In the genomic region with DNA sequence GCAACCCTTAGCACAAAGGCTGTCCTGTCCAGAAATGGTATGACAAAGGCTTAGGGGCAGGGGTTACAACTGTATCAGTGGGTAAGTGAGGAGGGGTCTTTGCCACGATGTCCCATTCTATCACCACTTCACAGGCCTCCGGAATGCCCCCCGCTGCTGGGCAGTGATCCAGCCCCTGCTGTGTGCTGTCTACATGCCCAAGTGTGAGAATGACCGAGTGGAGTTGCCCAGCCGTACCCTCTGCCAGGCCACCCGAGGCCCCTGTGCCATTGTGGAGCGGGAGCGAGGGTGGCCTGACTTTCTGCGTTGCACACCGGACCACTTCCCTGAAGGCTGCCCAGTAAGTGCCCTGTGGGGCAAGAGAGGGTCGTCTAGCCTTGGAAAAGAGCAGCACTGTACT, we compare ENCODE assay signal across 24 mouse cellular contexts. TPM values are rescaled to one million over a fixed set of nuclear protein-coding genes. Genes with fewer than 3 reads are reported as not detected.
DNase-seq lines count a peak whose midpoint lies in the region; ATAC-seq and TF ChIP-seq lines count a peak whose summit lies in the region.
"Had no signal": no experiment of that assay in that cellular context is flagged by ENCODE, and none has a peak within 500 bp of the region (broad histone marks: within the 10 kb centered on the region; RNA-seq: fewer than 3 reads in every experiment).

No protein-coding gene starts in this region.

- no peaks in the 10 kb centered on the region for H3K27me3 ChIP-seq in midbrain, embryonic 11.5 days (ENCODE audit: control insufficient read depth, insufficient read depth, low read length)
- H3K27me3 ChIP-seq in midbrain, embryonic 14.5 days (ENCODE audit: control insufficient read depth, insufficient read depth, low read length): no peaks in the 10 kb centered on the region
- H3K27me3 ChIP-seq in midbrain, embryonic 15.5 days (replicated peaks): no peaks in the 10 kb centered on the region
- no peaks in the 10 kb centered on the region for H3K27me3 ChIP-seq in midbrain, postnatal 0 days (ENCODE audit: insufficient read depth, low read length)
- H3K27me3 ChIP-seq: CH12.LX; embryonic facial prominence, embryonic 12.5 days; forebrain, embryonic 13.5 days; forebrain, embryonic 15.5 days; Patski had no signal

- H3K4me3 ChIP-seq in midbrain, embryonic 11.5 days (ENCODE audit: low read depth, low read length): no peak overlapping the region
- no peak overlapping the region for H3K4me3 ChIP-seq in midbrain, embryonic 14.5 days (replicated peaks; ENCODE audit: low read depth, low read length)
- no peak overlapping the region for H3K4me3 ChIP-seq in midbrain, embryonic 15.5 days
- no peak overlapping the region for H3K4me3 ChIP-seq in midbrain, postnatal 0 days (ENCODE audit: low read depth, low read length)
- H3K4me3 ChIP-seq: embryonic facial prominence, embryonic 10.5 days; embryonic facial prominence, embryonic 12.5 days; forebrain, embryonic 13.5 days; forebrain, embryonic 15.5 days had no signal

- peak; percentile 54 to 61 for DNase-seq in cerebellum, postnatal 10 days
- DNase-seq in midbrain, embryonic 11.5 days (ENCODE audit: low spot score, missing footprints): no peak
- DNase-seq in midbrain, embryonic 14.5 days: no peak
- no peak for DNase-seq in midbrain, postnatal 0 days (ENCODE audit: low spot score)
- DNase-seq: adrenal gland, adult 8-10 months; adrenal gland, postnatal 14 days; adrenal gland, postnatal 36 days; B cell, adult 2 months; cerebellum, adult 11 months; cerebellum, adult 18-20 months; cerebellum, adult 8-10 months; cerebellum, adult 9-11 months; cerebellum, postnatal 25 days; forebrain, postnatal 0 days had no signal

- no peaks in the 10 kb centered on the region for H3K4me1 ChIP-seq in midbrain, embryonic 11.5 days (ENCODE audit: control insufficient read depth, insufficient read depth, low read length)
- H3K4me1 ChIP-seq in midbrain, embryonic 14.5 days (ENCODE audit: control insufficient read depth, insufficient read depth, low read length): no peaks in the 10 kb centered on the region
- H3K4me1 ChIP-seq in midbrain, embryonic 15.5 days: no peaks in the 10 kb centered on the region
- H3K4me1 ChIP-seq in midbrain, postnatal 0 days (ENCODE audit: insufficient read depth, low read length): no peaks in the 10 kb centered on the region
- H3K4me1 ChIP-seq: embryonic facial prominence, embryonic 10.5 days; embryonic facial prominence, embryonic 12.5 days; forebrain, embryonic 13.5 days had no signal

- ATAC-seq in cerebellum, adult (ENCODE audit: insufficient number of reproducible peaks, low FRiP score, low TSS enrichment): no peak
- no peak for ATAC-seq in midbrain, embryonic 11.5 days (ENCODE audit: low FRiP score)
- ATAC-seq in midbrain, embryonic 14.5 days (ENCODE audit: low FRiP score, low TSS enrichment): no peak
- ATAC-seq in midbrain, embryonic 15.5 days (replicated peaks): 0 out of 2 replicates have a peak, but pooled peaks have one; percentile 12
- no peak for ATAC-seq in midbrain, postnatal 0 days (ENCODE audit: low FRiP score)
- ATAC-seq: activated CD4-positive, CD25-positive, alpha-beta regulatory T cell, adult 4 months; CD4-positive, CD25-positive, alpha-beta regulatory T cell, adult 4 months; forebrain, embryonic 13.5 days; forebrain, embryonic 15.5 days; forebrain, postnatal 0 days; Patski had no signal

- H3K9me3 ChIP-seq in midbrain, embryonic 11.5 days (ENCODE audit: control insufficient read depth, low read length): peaks cover 6% of the 10 kb centered on the region
- H3K9me3 ChIP-seq in midbrain, embryonic 14.5 days (ENCODE audit: control insufficient read depth, low read length): peaks cover 6% of the 10 kb centered on the region
- no peaks in the 10 kb centered on the region for H3K9me3 ChIP-seq in midbrain, embryonic 15.5 days
- peaks cover 6% of the 10 kb centered on the region for H3K9me3 ChIP-seq in midbrain, postnatal 0 days (ENCODE audit: low read length)
- H3K9me3 ChIP-seq: forebrain, embryonic 15.5 days had no signal

- no peak overlapping the region for H3K4me2 ChIP-seq in midbrain, embryonic 11.5 days
- H3K4me2 ChIP-seq in midbrain, embryonic 14.5 days (ENCODE audit: low read length): no peak overlapping the region
- H3K4me2 ChIP-seq in midbrain, embryonic 15.5 days: no peak overlapping the region
- no peak overlapping the region for H3K4me2 ChIP-seq in midbrain, postnatal 0 days (ENCODE audit: low read depth, low read length, poor library complexity, severe bottlenecking)
- H3K4me2 ChIP-seq: embryonic facial prominence, embryonic 12.5 days; forebrain, embryonic 13.5 days; forebrain, embryonic 15.5 days had no signal

- no peak overlapping the region for H3K27ac ChIP-seq in midbrain, embryonic 11.5 days (ENCODE audit: low read depth, low read length)
- H3K27ac ChIP-seq in midbrain, embryonic 14.5 days (replicated peaks; ENCODE audit: low read depth, low read length): no peak overlapping the region
- H3K27ac ChIP-seq in midbrain, embryonic 15.5 days: no peak overlapping the region
- no peak overlapping the region for H3K27ac ChIP-seq in midbrain, postnatal 0 days (ENCODE audit: low read depth, low read length)
- H3K27ac ChIP-seq: embryonic facial prominence, embryonic 10.5 days; embryonic facial prominence, embryonic 12.5 days; forebrain, embryonic 13.5 days; forebrain, embryonic 15.5 days had no signal

- H3K36me3 ChIP-seq in midbrain, embryonic 11.5 days (ENCODE audit: control insufficient read depth, insufficient read depth, low read length): peaks cover 5% of the 10 kb centered on the region
- peaks cover 18% of the 10 kb centered on the region; the same call in 1 of the 2 replicates for H3K36me3 ChIP-seq in midbrain, embryonic 14.5 days (ENCODE audit: control insufficient read depth, insufficient read depth, low read length)
- no peaks in the 10 kb centered on the region for H3K36me3 ChIP-seq in midbrain, embryonic 15.5 days (replicated peaks)
- no peaks in the 10 kb centered on the region for H3K36me3 ChIP-seq in midbrain, postnatal 0 days (ENCODE audit: insufficient read depth, low read length)
- H3K36me3 ChIP-seq: forebrain, embryonic 15.5 days had no signal

- H3K9ac ChIP-seq in midbrain, embryonic 11.5 days (ENCODE audit: low read length): 0 out of 2 replicates have a peak overlapping the region, but pooled peaks have one; percentile 14
- no peak overlapping the region for H3K9ac ChIP-seq in midbrain, embryonic 14.5 days (replicated peaks; ENCODE audit: low read length)
- no peak overlapping the region for H3K9ac ChIP-seq in midbrain, embryonic 15.5 days
- no peak overlapping the region for H3K9ac ChIP-seq in midbrain, postnatal 0 days (replicated peaks; ENCODE audit: low read length, poor library complexity, severe bottlenecking)
- H3K9ac ChIP-seq: embryonic facial prominence, embryonic 12.5 days; forebrain, embryonic 13.5 days; forebrain, embryonic 15.5 days; forebrain, postnatal 0 days had no signal

- WGBS in midbrain, embryonic 11.5 days: 91% methylated on average over 11 of the region's 11 CpGs
- 90% methylated on average over 11 of the region's 11 CpGs for WGBS in midbrain, embryonic 14.5 days
- 75% methylated on average over 11 of the region's 11 CpGs for WGBS in midbrain, embryonic 15.5 days
- WGBS in midbrain, postnatal 0 days: 72% methylated on average over 11 of the region's 11 CpGs

- no peak for TF ChIP-seq CTCF in midbrain, postnatal 0 days (IDR thresholded peaks at IDR 0.05)

RNA-seq across cellular contexts. Expression of gene Ahcyl2, which starts 14.5 kb away (rescaled TPM):
- polyA plus RNA-seq in midbrain, embryonic 11.5 days (2014; fragmentation: Nextera tagmentation; extraction: Ambion mirVana): 11.3 and 11.8 TPM in 2 replicates
- 15.1 and 18.0 TPM in 2 replicates for polyA plus RNA-seq in midbrain, embryonic 14.5 days (2014; fragmentation: Nextera tagmentation; extraction: Ambion mirVana)
- 18.0 and 20.6 TPM in 2 replicates for polyA plus RNA-seq in midbrain, embryonic 15.5 days (2015; fragmentation: Nextera tagmentation; extraction: Ambion mirVana)
- total RNA-seq in midbrain, postnatal 0 days (2014; rRNA removed): 66.7 and 69.1 TPM in 2 replicates
- 12.8 and 16.0 TPM in 2 replicates for polyA plus RNA-seq in midbrain, postnatal 0 days (2015; fragmentation: Nextera tagmentation; extraction: Ambion mirVana)

RNA-seq across cellular contexts. Expression of gene Smo, which starts 18.0 kb away (rescaled TPM):
- 38.6 and 44.5 TPM in 2 replicates for polyA plus RNA-seq in midbrain, embryonic 11.5 days (2014; fragmentation: Nextera tagmentation; extraction: Ambion mirVana)
- polyA plus RNA-seq in midbrain, embryonic 14.5 days (2014; fragmentation: Nextera tagmentation; extraction: Ambion mirVana): 9.2 and 14.4 TPM in 2 replicates
- 12.3 and 14.2 TPM in 2 replicates for polyA plus RNA-seq in midbrain, embryonic 15.5 days (2015; fragmentation: Nextera tagmentation; extraction: Ambion mirVana)
- total RNA-seq in midbrain, postnatal 0 days (2014; rRNA removed): 38.7 and 42.3 TPM in 2 replicates
- polyA plus RNA-seq in midbrain, postnatal 0 days (2015; fragmentation: Nextera tagmentation; extraction: Ambion mirVana): 7.2 and 7.8 TPM in 2 replicates

RNA-seq across cellular contexts. Expression of gene Tspan33, which starts 59.3 kb away (rescaled TPM):
- polyA plus RNA-seq in midbrain, embryonic 11.5 days (2014; fragmentation: Nextera tagmentation; extraction: Ambion mirVana): 4.9 and 6.8 TPM in 2 replicates
- 3.2 and 3.8 TPM in 2 replicates for polyA plus RNA-seq in midbrain, embryonic 14.5 days (2014; fragmentation: Nextera tagmentation; extraction: Ambion mirVana)
- 6.5 and 8.3 TPM in 2 replicates for polyA plus RNA-seq in midbrain, embryonic 15.5 days (2015; fragmentation: Nextera tagmentation; extraction: Ambion mirVana)
- 13.8 and 18.5 TPM in 2 replicates for total RNA-seq in midbrain, postnatal 0 days (2014; rRNA removed)
- 10.7 and 12.4 TPM in 2 replicates for polyA plus RNA-seq in midbrain, postnatal 0 days (2015; fragmentation: Nextera tagmentation; extraction: Ambion mirVana)

Comparison
In these comparisons a context has a peak if more than half of its experiments do, and no peak if none do; other contexts are left out.
1. DNase-seq: peak in cerebellum, postnatal 10 days (2 of 2); none in midbrain, embryonic 11.5 days (single experiment), midbrain, embryonic 14.5 days (single experiment) and midbrain, postnatal 0 days (single experiment).